29 mouse cellular contexts compared by ENCODE assay signal in the genomic region with DNA sequence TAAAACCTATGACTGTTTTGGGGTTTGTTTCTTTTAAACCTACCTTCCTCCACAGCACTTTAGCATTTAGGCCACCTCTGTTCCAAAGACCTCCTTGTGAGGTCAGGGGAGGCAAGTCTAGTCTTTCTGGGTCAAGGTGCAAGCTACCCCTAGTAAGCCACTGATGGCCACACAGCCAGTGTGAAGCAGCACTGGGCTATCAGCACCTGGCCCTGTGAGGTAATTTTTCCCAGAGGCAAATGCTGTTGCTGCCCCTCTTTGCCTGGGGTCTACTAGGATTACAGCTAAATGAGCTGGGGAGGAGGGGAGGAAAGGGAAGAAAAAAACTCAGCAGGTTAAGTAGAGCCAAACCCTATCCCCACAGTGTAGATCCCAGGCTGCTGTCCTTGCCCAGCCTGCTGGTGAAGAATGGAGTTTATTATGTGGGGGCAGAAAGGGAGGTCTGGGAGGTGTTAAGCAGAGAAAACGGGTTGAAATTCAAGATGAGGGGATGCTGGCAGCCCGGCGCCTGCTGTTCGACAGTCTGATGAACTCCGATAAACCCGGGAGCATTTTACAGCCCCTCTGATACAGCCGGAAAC.
DNase-seq lines count a peak whose midpoint lies in the region; ATAC-seq and TF ChIP-seq lines count a peak whose summit lies in the region.
"Had no signal": no experiment of that assay in that cellular context is flagged by ENCODE, and none has a peak within 500 bp of the region (broad histone marks: within the 10 kb centered on the region; RNA-seq: fewer than 3 reads in every experiment).

No protein-coding gene starts in this region.

- WGBS in hindbrain, embryonic 10.5 days, result 44% methylated on average over 7 of the region's 7 CpGs
- 43% methylated on average over 7 of the region's 7 CpGs for WGBS in hindbrain, embryonic 12.5 days
- WGBS in embryonic facial prominence, embryonic 12.5 days, result 11% methylated on average over 7 of the region's 7 CpGs
- WGBS in limb, embryonic 12.5 days, result 12% methylated on average over 7 of the region's 7 CpGs
- 38% methylated on average over 7 of the region's 7 CpGs for WGBS in heart, embryonic 11.5 days (ENCODE audit: insufficient replicate concordance)

- H3K4me1 ChIP-seq in hindbrain, embryonic 10.5 days (replicated peaks), result peaks cover 47% of the 10 kb centered on the region
- peaks cover 25% of the 10 kb centered on the region for H3K4me1 ChIP-seq in hindbrain, embryonic 12.5 days
- peaks cover 50% of the 10 kb centered on the region for H3K4me1 ChIP-seq in E14TG2a.4 (replicated peaks; ENCODE audit: low read depth, low read length)
- H3K4me1 ChIP-seq in embryonic facial prominence, embryonic 12.5 days, result peaks cover 10% of the 10 kb centered on the region; the same call in 1 of the 2 replicates
- H3K4me1 ChIP-seq in limb, embryonic 12.5 days (replicated peaks), result peaks cover 14% of the 10 kb centered on the region
- no peaks in the 10 kb centered on the region; the same call in 1 of the 2 replicates for H3K4me1 ChIP-seq in heart, embryonic 11.5 days (ENCODE audit: control insufficient read depth, insufficient read depth, low read length)
- H3K4me1 ChIP-seq: heart, embryonic 15.5 days; intestine, embryonic 15.5 days; midbrain, embryonic 15.5 days had no signal

- H3K9ac ChIP-seq in hindbrain, embryonic 12.5 days, result no peak overlapping the region
- H3K9ac ChIP-seq in embryonic facial prominence, embryonic 12.5 days, result no peak overlapping the region
- no peak overlapping the region for H3K9ac ChIP-seq in limb, embryonic 12.5 days (replicated peaks)
- no peak overlapping the region for H3K9ac ChIP-seq in heart, embryonic 11.5 days (ENCODE audit: low read depth, low read length)
- H3K9ac ChIP-seq: forebrain, embryonic 12.5 days; heart, embryonic 15.5 days; intestine, embryonic 15.5 days; liver, postnatal 0 days; midbrain, embryonic 15.5 days had no signal

- H3K4me2 ChIP-seq in hindbrain, embryonic 12.5 days (replicated peaks), result no peak overlapping the region
- peak overlapping the region; percentile 22 for H3K4me2 ChIP-seq in embryonic facial prominence, embryonic 12.5 days (replicated peaks)
- peak overlapping the region; percentile 41 for H3K4me2 ChIP-seq in limb, embryonic 12.5 days
- H3K4me2 ChIP-seq in heart, embryonic 11.5 days, result no peak overlapping the region
- H3K4me2 ChIP-seq: forebrain, embryonic 12.5 days; heart, embryonic 15.5 days; intestine, embryonic 15.5 days; liver, embryonic 11.5 days; midbrain, embryonic 15.5 days had no signal

- DNase-seq in hindbrain, embryonic 10.5 days (ENCODE audit: low spot score), result peak; percentile 40
- DNase-seq in heart, adult 11 months, result no peak
- no peak for DNase-seq in layer of hippocampus, adult 9-10 months (ENCODE audit: low spot score)
- DNase-seq: adrenal gland, adult 2 months; cerebellum, adult 11 months; cerebellum, adult 9-11 months; heart, adult 2 months; heart, postnatal 4 days; kidney, postnatal 14 days; layer of hippocampus, postnatal 36 days; liver, postnatal 0 days; right cerebral cortex, adult 18-20 months; thymus, adult 18-20 months; thymus, postnatal 36 days had no signal

- no peak for ATAC-seq in hindbrain, embryonic 12.5 days (ENCODE audit: low FRiP score)
- no peak for ATAC-seq in embryonic facial prominence, embryonic 12.5 days (ENCODE audit: insufficient number of reproducible peaks, insufficient read depth, low FRiP score, low TSS enrichment)
- ATAC-seq in limb, embryonic 12.5 days (ENCODE audit: insufficient number of reproducible peaks, insufficient read depth, low FRiP score, low TSS enrichment, low read depth), result peak; percentile 50; the same call in 1 of the 2 replicates
- no peak for ATAC-seq in heart, embryonic 11.5 days (replicated peaks; ENCODE audit: insufficient number of reproducible peaks, low FRiP score, low TSS enrichment)
- ATAC-seq: hindbrain, embryonic 16.5 days; intestine, embryonic 15.5 days; liver, postnatal 0 days; lung, postnatal 0 days; midbrain, embryonic 15.5 days had no signal

- TF ChIP-seq CTCF in E14TG2a.4 (conservative IDR thresholded peaks at IDR 0.05; ENCODE audit: low read length), result no peak

- no peaks in the 10 kb centered on the region for H3K27me3 ChIP-seq in hindbrain, embryonic 10.5 days (ENCODE audit: insufficient read depth, poor library complexity, severe bottlenecking)
- no peaks in the 10 kb centered on the region for H3K27me3 ChIP-seq in hindbrain, embryonic 12.5 days
- peaks cover 16% of the 10 kb centered on the region for H3K27me3 ChIP-seq in E14TG2a.4 (ENCODE audit: insufficient read depth, low read length)
- no peaks in the 10 kb centered on the region for H3K27me3 ChIP-seq in embryonic facial prominence, embryonic 12.5 days
- H3K27me3 ChIP-seq in limb, embryonic 12.5 days, result no peaks in the 10 kb centered on the region
- no peaks in the 10 kb centered on the region for H3K27me3 ChIP-seq in heart, embryonic 11.5 days (ENCODE audit: control insufficient read depth, insufficient read depth, low read length)
- H3K27me3 ChIP-seq: CH12.LX; forebrain, embryonic 12.5 days; heart, embryonic 15.5 days; intestine, embryonic 15.5 days; midbrain, embryonic 15.5 days had no signal

- H3K36me3 ChIP-seq in hindbrain, embryonic 10.5 days, result no peaks in the 10 kb centered on the region
- no peaks in the 10 kb centered on the region for H3K36me3 ChIP-seq in hindbrain, embryonic 12.5 days
- H3K36me3 ChIP-seq in E14TG2a.4 (ENCODE audit: insufficient read depth, low read length), result no peaks in the 10 kb centered on the region
- no peaks in the 10 kb centered on the region for H3K36me3 ChIP-seq in embryonic facial prominence, embryonic 12.5 days
- H3K36me3 ChIP-seq in limb, embryonic 12.5 days, result no peaks in the 10 kb centered on the region
- H3K36me3 ChIP-seq in heart, embryonic 11.5 days (ENCODE audit: control insufficient read depth, insufficient read depth, low read length), result no peaks in the 10 kb centered on the region
- H3K36me3 ChIP-seq: forebrain, embryonic 12.5 days; heart, embryonic 15.5 days; intestine, embryonic 15.5 days; midbrain, embryonic 15.5 days had no signal

- H3K27ac ChIP-seq in hindbrain, embryonic 10.5 days, result peak overlapping the region; percentile 62
- no peak overlapping the region for H3K27ac ChIP-seq in hindbrain, embryonic 12.5 days
- no peak overlapping the region for H3K27ac ChIP-seq in embryonic facial prominence, embryonic 12.5 days
- H3K27ac ChIP-seq in limb, embryonic 12.5 days, result peak overlapping the region; percentile 41; the same call in 1 of the 2 replicates
- H3K27ac ChIP-seq in heart, embryonic 11.5 days (ENCODE audit: low read depth, low read length), result no peak overlapping the region
- H3K27ac ChIP-seq: forebrain, embryonic 12.5 days; heart, adult 2 months; heart, embryonic 15.5 days; intestine, embryonic 15.5 days; layer of hippocampus, adult 2 months; macrophage; midbrain, embryonic 15.5 days had no signal

- no peak overlapping the region for H3K4me3 ChIP-seq in hindbrain, embryonic 10.5 days
- no peak overlapping the region for H3K4me3 ChIP-seq in hindbrain, embryonic 12.5 days
- H3K4me3 ChIP-seq in E14TG2a.4 (replicated peaks; ENCODE audit: low read length), result peak overlapping the region; percentile 27
- H3K4me3 ChIP-seq in embryonic facial prominence, embryonic 12.5 days, result no peak overlapping the region
- no peak overlapping the region for H3K4me3 ChIP-seq in limb, embryonic 12.5 days (replicated peaks)
- no peak overlapping the region for H3K4me3 ChIP-seq in heart, embryonic 11.5 days (ENCODE audit: low read depth, low read length)
- H3K4me3 ChIP-seq: forebrain, embryonic 12.5 days; heart, adult 2 months; heart, embryonic 15.5 days; intestine, embryonic 15.5 days; layer of hippocampus, adult 2 months; midbrain, embryonic 15.5 days had no signal

- no peaks in the 10 kb centered on the region for H3K9me3 ChIP-seq in hindbrain, embryonic 10.5 days
- H3K9me3 ChIP-seq in hindbrain, embryonic 12.5 days (replicated peaks), result no peaks in the 10 kb centered on the region
- no peaks in the 10 kb centered on the region for H3K9me3 ChIP-seq in E14TG2a.4 (ENCODE audit: low read length)
- H3K9me3 ChIP-seq in embryonic facial prominence, embryonic 12.5 days, result no peaks in the 10 kb centered on the region
- no peaks in the 10 kb centered on the region for H3K9me3 ChIP-seq in limb, embryonic 12.5 days
- H3K9me3 ChIP-seq in heart, embryonic 11.5 days (replicated peaks; ENCODE audit: control insufficient read depth, low read length), result no peaks in the 10 kb centered on the region
- H3K9me3 ChIP-seq: forebrain, embryonic 12.5 days; heart, embryonic 15.5 days; intestine, embryonic 15.5 days; midbrain, embryonic 15.5 days had no signal

Comparison
In these comparisons a context has a peak if more than half of its experiments do, and no peak if none do; other contexts are left out.
1. H3K27ac ChIP-seq: peak in hindbrain, embryonic 10.5 days (single experiment) and limb, embryonic 12.5 days (single experiment); none in hindbrain, embryonic 12.5 days (single experiment), embryonic facial prominence, embryonic 12.5 days (single experiment) and heart, embryonic 11.5 days (single experiment).
2. H3K4me2 ChIP-seq: peak in embryonic facial prominence, embryonic 12.5 days (single experiment) and limb, embryonic 12.5 days (single experiment); none in hindbrain, embryonic 12.5 days (single experiment) and heart, embryonic 11.5 days (single experiment).